Mouse (Mus musculus) MEL (cell line): ENCODE data around the gene Nrp1. TPM values are rescaled to one million over a fixed set of nuclear protein-coding genes. Genes with fewer than 3 reads are reported as not detected.

ENCODE experiments used
- DNase-seq: peaks from one replicate; pipeline ENCODE4 v3.0.0; 2011; ENCODE audit warnings: low read depth, low spot score
- H3K27ac ChIP-seq: 2 replicates; pipeline ENCODE4 v1.5.1; 2012; ENCODE audit warnings: low read depth, mild to moderate bottlenecking, control low read depth, low read length, moderate library complexity; ENCODE audit not compliant: control insufficient read depth
- H3K27me3 ChIP-seq, 2 experiments: fragments of 150-350 bp in 1 of 2; sonication (generic) in 1 of 2; 2 replicates each; pipeline ENCODE4 v1.6.1; 2012; ENCODE audit warnings: low read length in 2 of 2, mild to moderate bottlenecking in 2 of 2, improper control_type of control experiment in 1 of 2, moderate library complexity in 1 of 2; ENCODE audit not compliant: insufficient read depth in 2 of 2, control insufficient read depth in 1 of 2
- H3K36me3 ChIP-seq, 2 experiments: 2 replicates each; pipeline ENCODE4 v1.6.1; 2012 to 2014; ENCODE audit warnings: low read length in 2 of 2, improper control_type of control experiment in 1 of 2, inconsistent platforms in 1 of 2, mild to moderate bottlenecking in 1 of 2; ENCODE audit not compliant: insufficient read depth in 2 of 2, control insufficient read depth in 1 of 2
- H3K4me1 ChIP-seq, 2 experiments: fragments of 150-350 bp in 1 of 2; sonication (generic) in 1 of 2; 2 replicates each; pipeline ENCODE4 v1.6.1; 2012; ENCODE audit warnings: low read length in 2 of 2, improper control_type of control experiment in 1 of 2, mild to moderate bottlenecking in 1 of 2; ENCODE audit not compliant: insufficient read depth in 2 of 2, control insufficient read depth in 1 of 2
- H3K4me3 ChIP-seq, 2 experiments: fragments of 150-350 bp in 1 of 2; sonication (generic) in 1 of 2; 2 replicates each; pipeline ENCODE4 v1.5.1; 2012; ENCODE audit warnings: low read depth in 2 of 2, low read length in 2 of 2, mild to moderate bottlenecking in 2 of 2, moderate library complexity in 2 of 2, control low read depth in 1 of 2, improper control_type of control experiment in 1 of 2; ENCODE audit not compliant: control insufficient read depth in 1 of 2, insufficient read depth in 1 of 2
- H3K79me2 ChIP-seq: 2 replicates; pipeline ENCODE4 v1.6.1; 2012; ENCODE audit warnings: mild to moderate bottlenecking, low read length, moderate library complexity; ENCODE audit not compliant: control insufficient read depth, poor library complexity, insufficient read depth
- H3K9ac ChIP-seq: 2 replicates; pipeline ENCODE4 v1.6.1; 2012; ENCODE audit warnings: low read depth, mild to moderate bottlenecking, control low read depth, low read length, moderate library complexity; ENCODE audit not compliant: control insufficient read depth, poor library complexity, severe bottlenecking
- H3K9me3 ChIP-seq: fragments of 150-350 bp; sonication (generic); replicated peaks from 2 replicates; pipeline ENCODE4 v1.6.1; 2012; ENCODE audit warnings: mild to moderate bottlenecking, low read length, improper control_type of control experiment, moderate library complexity; ENCODE audit not compliant: insufficient read depth
- BHLHE40 ChIP-seq: IDR thresholded peaks from 2 replicates; pipeline ENCODE4 v1.6.1; 2012; ENCODE audit warnings: low read depth, mild to moderate bottlenecking, inconsistent platforms, low read length, improper control_type of control experiment, borderline replicate concordance
- CHD1 ChIP-seq: IDR thresholded peaks from 2 replicates; pipeline ENCODE4 v1.6.1; 2012; ENCODE audit warnings: low read depth, mild to moderate bottlenecking, inconsistent platforms, low read length, improper control_type of control experiment
- ELF1 ChIP-seq: IDR thresholded peaks from 2 replicates; pipeline ENCODE4 v1.6.1; 2014; ENCODE audit warnings: low read depth, mild to moderate bottlenecking, inconsistent platforms, low read length, improper control_type of control experiment, moderate library complexity
- EP300 ChIP-seq, 2 experiments: IDR thresholded peaks; 2 replicates each; pipeline ENCODE4 v1.6.1; 2011; ENCODE audit warnings: improper control_type of control experiment in 2 of 2, low read length in 2 of 2, low read depth in 1 of 2, mild to moderate bottlenecking in 1 of 2
- GABPA ChIP-seq: IDR thresholded peaks from 2 replicates; pipeline ENCODE4 v1.6.1; 2012; ENCODE audit warnings: low read depth, mild to moderate bottlenecking, inconsistent platforms, low read length, improper control_type of control experiment, moderate library complexity
- HCFC1 ChIP-seq: IDR thresholded peaks from 2 replicates; pipeline ENCODE4 v1.6.1; 2012; ENCODE audit warnings: low read depth, mild to moderate bottlenecking, inconsistent platforms, low read length, improper control_type of control experiment, moderate library complexity
- JUND ChIP-seq: IDR thresholded peaks from 2 replicates; pipeline ENCODE4 v1.6.1; 2011; ENCODE audit warnings: low read depth, mild to moderate bottlenecking, improper control_type of control experiment, low read length
- KAT2A ChIP-seq: conservative IDR thresholded peaks from 2 replicates; pipeline ENCODE4 v1.6.1; 2012; ENCODE audit warnings: low read depth, low read length, improper control_type of control experiment, inconsistent platforms
- MAFK ChIP-seq: IDR thresholded peaks from 2 replicates; pipeline ENCODE4 v1.6.1; 2011; ENCODE audit warnings: low read depth, mild to moderate bottlenecking, low read length, improper control_type of control experiment, borderline replicate concordance
- MAZ ChIP-seq: IDR thresholded peaks from 2 replicates; pipeline ENCODE4 v1.6.1; 2012; ENCODE audit warnings: low read depth, mild to moderate bottlenecking, inconsistent platforms, low read length, improper control_type of control experiment
- POLR2A ChIP-seq, 2 experiments: IDR thresholded peaks; 2 replicates each; pipeline ENCODE4 v1.6.1; 2011 to 2012; ENCODE audit warnings: low read length in 2 of 2, mild to moderate bottlenecking in 2 of 2, control low read depth in 1 of 2, improper control_type of control experiment in 1 of 2, low read depth in 1 of 2, moderate library complexity in 1 of 2; ENCODE audit not compliant: control insufficient read depth in 1 of 2, insufficient read depth in 1 of 2, poor library complexity in 1 of 2
- POLR2AphosphoS2 ChIP-seq: IDR thresholded peaks from 2 replicates; pipeline ENCODE4 v1.6.1; 2011; ENCODE audit warnings: low read length, improper control_type of control experiment
- RAD21 ChIP-seq: IDR thresholded peaks from 2 replicates; pipeline ENCODE4 v1.6.1; 2011; ENCODE audit warnings: mild to moderate bottlenecking, low read depth, low read length, improper control_type of control experiment
- RCOR1 ChIP-seq: IDR thresholded peaks from 2 replicates; pipeline ENCODE4 v1.6.1; 2012; ENCODE audit warnings: low read depth, mild to moderate bottlenecking, inconsistent platforms, low read length, improper control_type of control experiment
- SIN3A ChIP-seq: IDR thresholded peaks from 2 replicates; pipeline ENCODE4 v1.6.1; 2012; ENCODE audit warnings: low read length, improper control_type of control experiment, inconsistent platforms
- SMC3 ChIP-seq: IDR thresholded peaks from 2 replicates; pipeline ENCODE4 v1.6.1; 2011; ENCODE audit warnings: low read depth, low read length, improper control_type of control experiment
- TAL1 ChIP-seq: IDR thresholded peaks from 2 replicates; pipeline ENCODE4 v1.6.1; 2012; ENCODE audit warnings: mild to moderate bottlenecking, inconsistent platforms, low read length, moderate library complexity, mixed read lengths
- TBP ChIP-seq: IDR thresholded peaks from 2 replicates; pipeline ENCODE4 v1.8.0; 2011; ENCODE audit warnings: low read depth, low read length, improper control_type of control experiment
- TCF12 ChIP-seq: IDR thresholded peaks from 2 replicates; pipeline ENCODE4 v1.6.1; 2014; ENCODE audit warnings: low read depth, mild to moderate bottlenecking, inconsistent platforms, low read length, improper control_type of control experiment, moderate library complexity
- USF1 ChIP-seq: IDR thresholded peaks from 2 replicates; pipeline ENCODE4 v1.6.1; 2014; ENCODE audit warnings: low read depth, mild to moderate bottlenecking, inconsistent platforms, low read length, improper control_type of control experiment, moderate library complexity
- USF2 ChIP-seq, 2 experiments: IDR thresholded peaks; 2 replicates each; pipeline ENCODE4 v1.6.1; 2011 to 2012; ENCODE audit warnings: improper control_type of control experiment in 2 of 2, low read length in 2 of 2, borderline replicate concordance in 1 of 2, inconsistent platforms in 1 of 2, low read depth in 1 of 2, mild to moderate bottlenecking in 1 of 2; ENCODE audit not compliant: insufficient read depth in 1 of 2
- ZC3H11A ChIP-seq: IDR thresholded peaks from 2 replicates; pipeline ENCODE4 v1.6.1; 2012; ENCODE audit warnings: low read depth, mild to moderate bottlenecking, inconsistent platforms, low read length, improper control_type of control experiment
- ZMIZ1 ChIP-seq: IDR thresholded peaks from 2 replicates; pipeline ENCODE4 v1.6.1; 2012; ENCODE audit warnings: low read depth, mild to moderate bottlenecking, inconsistent platforms, low read length, improper control_type of control experiment, moderate library complexity
- polyA plus RNA-seq, 2 experiments: library from polyadenylated mRNA; stranded (reverse) in 1 of 2; unstranded in 1 of 2; fragments of >175 nt in 1 of 2; fragments of >200 nt in 1 of 2; gene quantifications; 2 replicates each; pipeline versions ENCODE4 v1.2.1 to v1.2.4; 2012; ENCODE audit warnings: low replicate concordance in 2 of 2, low read depth in 1 of 2; ENCODE audit not compliant: insufficient read length in 2 of 2, insufficient read depth in 1 of 2, missing spikeins in 1 of 2
- total RNA-seq: library from RNA; depleted of rRNA; stranded (reverse); fragments of 300-350 nt; gene quantifications from 2 replicates; pipeline ENCODE4 v1.2.3, GENCODE M21; 2012

Nrp1 gene
- total and polyA plus RNA-seq, 3 experiments, result not detected

DNA sequence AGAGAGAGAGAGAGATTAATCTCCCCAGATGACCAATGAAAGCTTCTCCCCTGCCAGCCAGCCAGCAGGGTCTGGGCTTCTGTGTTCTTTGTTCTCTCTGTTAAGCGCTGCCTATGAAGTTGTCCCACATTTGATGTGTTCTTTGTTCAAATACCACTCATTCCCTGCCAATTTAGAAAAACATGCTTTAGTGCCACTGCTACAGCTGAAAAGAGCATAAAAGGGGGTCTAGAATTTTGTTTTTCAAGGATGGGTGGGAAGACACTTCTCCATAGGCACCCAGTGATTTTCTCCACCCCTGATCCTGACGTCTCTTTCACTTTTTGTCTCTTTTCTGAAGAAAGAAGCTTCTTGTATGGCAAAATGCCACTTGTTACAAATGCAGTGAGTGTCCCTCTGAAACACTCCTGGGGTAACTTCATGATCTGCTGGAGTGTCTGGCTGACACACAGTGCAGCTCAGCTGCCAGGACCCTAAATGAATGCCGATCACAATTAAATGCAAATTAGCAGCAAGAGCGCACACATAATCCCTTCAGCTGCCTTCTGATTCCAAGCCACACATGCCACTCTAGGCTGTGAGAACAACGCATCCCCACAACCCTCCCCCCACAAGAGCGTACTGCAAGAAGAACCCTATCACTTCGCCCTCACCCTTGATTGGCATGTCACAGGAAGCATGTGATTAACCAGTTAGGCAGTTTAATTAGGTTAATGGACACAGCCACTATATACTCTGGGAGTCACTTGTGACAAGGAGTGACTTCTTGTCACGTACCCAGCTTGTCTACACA is 170.4 kb downstream of the Nrp1 start:
- H3K4me3 ChIP-seq, result no peak overlapping the region

DNA sequence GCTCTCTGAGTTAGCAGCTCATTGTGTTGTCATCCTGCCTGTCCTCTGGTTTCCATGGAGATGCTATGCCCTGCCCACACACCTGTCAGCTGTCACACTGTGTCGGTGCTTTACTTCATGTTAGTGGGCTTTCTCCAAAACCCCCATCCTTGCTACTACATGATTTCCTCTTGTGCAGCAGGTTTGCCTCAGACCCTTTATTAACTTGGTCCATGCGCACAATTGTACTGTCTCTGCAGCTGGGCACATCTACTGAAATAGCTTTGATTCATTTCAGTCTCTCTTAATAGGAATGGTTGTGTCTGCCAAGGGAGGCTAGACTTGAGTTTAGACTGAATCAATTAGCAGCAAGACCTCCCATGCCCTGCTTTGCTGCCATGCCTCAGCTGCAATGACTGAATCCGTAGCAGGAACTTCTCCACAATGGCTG is 176.1 kb downstream of the Nrp1 start:
- DNase-seq, result no peak
- no peak overlapping the region for H3K9ac ChIP-seq
- no peaks in the 10 kb centered on the region for H3K4me1 ChIP-seq
- H3K9me3 ChIP-seq, result no peaks in the 10 kb centered on the region
- H3K36me3 ChIP-seq, result no peaks in the 10 kb centered on the region
- no peak overlapping the region for H3K4me3 ChIP-seq
- no peaks in the 10 kb centered on the region for H3K27me3 ChIP-seq
- TF ChIP-seq ELF1, result no peak
- TF ChIP-seq KAT2A, result no peak
- TF ChIP-seq EP300 (IDR thresholded peaks at IDR 0.05; ENCODE audit: low read depth in 1 of 2, low read length in 2 of 2), result no peak
- no peak for TF ChIP-seq SMC3
- TF ChIP-seq ZMIZ1, result no peak
- TF ChIP-seq ZC3H11A, result no peak
- TF ChIP-seq USF2 (IDR thresholded peaks at IDR 0.05; ENCODE audit: borderline replicate concordance in 1 of 2, insufficient read depth in 1 of 2, low read depth in 1 of 2, low read length in 2 of 2), result no peak
- TF ChIP-seq TBP, result no peak
- TF ChIP-seq TAL1, result no peak
- no peak for TF ChIP-seq MAZ
- TF ChIP-seq SIN3A, result no peak
- no peak for TF ChIP-seq CHD1
- TF ChIP-seq POLR2A (IDR thresholded peaks at IDR 0.05; ENCODE audit: control insufficient read depth in 1 of 2, insufficient read depth in 1 of 2, low read depth in 1 of 2, low read length in 2 of 2, poor library complexity in 1 of 2), result no peak
- no peak for TF ChIP-seq MAFK
- H3K79me2 ChIP-seq, result no peaks in the 10 kb centered on the region
- no peak overlapping the region for H3K27ac ChIP-seq

More for the DNA sequence above, 170.4 kb downstream of the Nrp1 start:
- Histone ChIP-seq H3K27ac (no peak overlapping the region), H3K9ac (no peak overlapping the region), H3K9me3 (no peaks in the 10 kb centered on the region), H3K27me3 (no peaks in the 10 kb centered on the region), H3K36me3 (no peaks in the 10 kb centered on the region), H3K4me1 (no peaks in the 10 kb centered on the region), H3K79me2 (no peaks in the 10 kb centered on the region)
- DNase-seq, result no peak
- TF ChIP-seq JUND (no peak), SIN3A (no peak), BHLHE40 (no peak), GABPA (no peak), MAFK (no peak), TCF12 (no peak), SMC3 (no peak), HCFC1 (no peak), ZMIZ1 (no peak), POLR2AphosphoS2 (no peak), USF1 (no peak), RCOR1 (no peak), RAD21 (no peak)
